Mouse (Mus musculus) E14TG2a.4 (cell line): Measurements from ENCODE around the gene Smg9.

Experiments
- H3K27me3 ChIP-seq: 2 replicates; pipeline ENCODE4 v1.6.1; 2014; ENCODE audit warnings: low read length, control low read depth; ENCODE audit not compliant: insufficient read depth
- H3K36me3 ChIP-seq: 2 replicates; pipeline ENCODE4 v1.6.1; 2014; ENCODE audit warnings: low read length, control low read depth; ENCODE audit not compliant: insufficient read depth
- H3K4me1 ChIP-seq: replicated peaks from 2 replicates; pipeline ENCODE4 v1.6.1; 2014; ENCODE audit warnings: low read depth, low read length, control low read depth
- H3K4me3 ChIP-seq: replicated peaks from 2 replicates; pipeline ENCODE4 v1.5.1; 2014; ENCODE audit warnings: mild to moderate bottlenecking, low read length
- H3K9me3 ChIP-seq: 2 replicates; pipeline ENCODE4 v1.6.1; 2014; ENCODE audit warnings: low read length, control low read depth
- CTCF ChIP-seq: conservative IDR thresholded peaks from 2 replicates; pipeline ENCODE4 v1.5.1; 2014; ENCODE audit warnings: low read length
- NANOG ChIP-seq: IDR thresholded peaks from 2 replicates; pipeline ENCODE4 v1.6.1; 2014; ENCODE audit warnings: borderline replicate concordance, low read length, mixed read lengths
- POU5F1 ChIP-seq: IDR thresholded peaks from 2 replicates; pipeline ENCODE4 v1.6.1; 2014; ENCODE audit warnings: low read length, borderline replicate concordance

The Smg9 gene

GRCm38 (mm10) chr7:24410123-24410522 is 10.7 kb downstream of the Smg9 start:
- Histone ChIP-seq H3K4me3 (no peak overlapping the region), H3K27me3 (no peaks in the 10 kb centered on the region), H3K4me1 (peaks cover 46% of the 10 kb centered on the region), H3K36me3 (peaks cover 77% of the 10 kb centered on the region), H3K9me3 (peaks cover 4% of the 10 kb centered on the region; the same call in 1 of the 2 replicates)
- no peak for TF ChIP-seq POU5F1
- TF ChIP-seq CTCF: no peak

- peaks cover 4% of the 10 kb centered on the region; the same call in 1 of the 2 replicates for H3K9me3 ChIP-seq
- H3K4me3 ChIP-seq: no peak overlapping the region
- TF ChIP-seq POU5F1: no peak
- TF ChIP-seq NANOG: no peak
- TF ChIP-seq CTCF: no peak
- H3K36me3 ChIP-seq: peaks cover 77% of the 10 kb centered on the region
- no peaks in the 10 kb centered on the region for H3K27me3 ChIP-seq
- peaks cover 39% of the 10 kb centered on the region for H3K4me1 ChIP-seq
These were observed 11.4 kb downstream of the Smg9 start for GRCm38 (mm10) chr7:24410831-24411230.

- peaks cover 4% of the 10 kb centered on the region; the same call in 1 of the 2 replicates for H3K9me3 ChIP-seq
- peaks cover 77% of the 10 kb centered on the region for H3K36me3 ChIP-seq
- no peak overlapping the region for H3K4me3 ChIP-seq
- H3K27me3 ChIP-seq: no peaks in the 10 kb centered on the region
- no peak for TF ChIP-seq POU5F1
- TF ChIP-seq CTCF: no peak
- TF ChIP-seq NANOG: no peak
- H3K4me1 ChIP-seq: peaks cover 26% of the 10 kb centered on the region
These were observed 14.2 kb downstream of the Smg9 start for GRCm38 (mm10) chr7:24413630-24414029.

- Histone ChIP-seq H3K9me3 (peaks cover 4% of the 10 kb centered on the region; the same call in 1 of the 2 replicates), H3K36me3 (peaks cover 77% of the 10 kb centered on the region), H3K4me3 (no peak overlapping the region), H3K27me3 (no peaks in the 10 kb centered on the region), H3K4me1 (peaks cover 20% of the 10 kb centered on the region)
- TF ChIP-seq NANOG: no peak
- TF ChIP-seq CTCF: no peak
- no peak for TF ChIP-seq POU5F1
These were observed 15.8 kb downstream of the Smg9 start for GRCm38 (mm10) chr7:24415261-24415660.

DNA sequence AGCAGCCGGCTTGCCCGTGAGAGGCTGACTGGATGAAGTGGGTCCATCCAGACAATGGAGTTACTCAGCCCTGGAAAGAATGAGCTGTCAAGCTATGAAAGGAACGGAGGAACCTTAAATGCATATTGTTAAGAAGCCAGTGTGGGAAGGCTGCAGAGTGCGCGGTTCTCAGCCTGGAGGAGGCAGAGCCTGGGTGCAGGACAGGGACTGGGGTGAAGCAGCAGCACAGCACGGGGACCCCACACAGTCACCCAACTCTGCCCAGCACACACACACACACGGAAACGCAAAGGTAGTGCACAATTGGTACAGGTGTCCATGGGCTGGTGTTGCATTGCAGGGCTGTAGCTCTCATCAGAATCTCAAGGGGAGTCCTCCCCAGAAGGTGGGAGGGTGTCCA is 20.2 kb downstream of the Smg9 start:
- H3K36me3 ChIP-seq: peaks cover 95% of the 10 kb centered on the region
- TF ChIP-seq POU5F1 (no peak), NANOG (no peak), CTCF (no peak)
- no peaks in the 10 kb centered on the region for H3K27me3 ChIP-seq
- no peaks in the 10 kb centered on the region for H3K9me3 ChIP-seq
- peaks cover 10% of the 10 kb centered on the region; the same call in 1 of the 2 replicates for H3K4me1 ChIP-seq
- H3K4me3 ChIP-seq: no peak overlapping the region

GRCm38 (mm10) chr7:24421648-24422047 is 22.2 kb downstream of the Smg9 start:
- Histone ChIP-seq H3K4me3 (no peak overlapping the region), H3K9me3 (no peaks in the 10 kb centered on the region), H3K4me1 (peaks cover 10% of the 10 kb centered on the region; the same call in 1 of the 2 replicates), H3K36me3 (peaks cover 74% of the 10 kb centered on the region), H3K27me3 (no peaks in the 10 kb centered on the region)
- TF ChIP-seq CTCF (no peak), POU5F1 (no peak)

DNA sequence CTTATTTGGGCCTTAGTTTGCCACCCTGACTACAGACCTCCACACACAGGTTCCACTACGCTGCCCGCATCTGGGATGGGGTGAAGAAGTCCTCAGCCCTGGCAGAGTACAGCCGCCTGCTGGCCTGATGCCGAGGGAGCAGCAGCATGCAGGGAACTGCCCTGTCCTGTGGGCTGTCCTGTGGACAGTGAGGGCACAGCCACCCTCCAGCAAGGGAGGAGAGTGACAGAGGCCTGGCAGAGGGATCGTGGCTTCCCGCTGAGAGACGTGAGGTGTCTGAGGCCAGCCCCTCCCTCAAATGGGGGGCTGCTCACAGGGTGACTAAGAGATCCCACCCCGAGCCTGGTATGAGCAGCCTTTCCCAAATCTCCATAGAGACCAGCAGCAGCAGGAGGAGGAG is 22.8 kb downstream of the Smg9 start:
- no peak for TF ChIP-seq NANOG
- TF ChIP-seq CTCF: no peak
- no peak for TF ChIP-seq POU5F1
- Histone ChIP-seq H3K36me3 (peaks cover 68% of the 10 kb centered on the region), H3K4me1 (peaks cover 10% of the 10 kb centered on the region; the same call in 1 of the 2 replicates), H3K4me3 (no peak overlapping the region), H3K9me3 (no peaks in the 10 kb centered on the region), H3K27me3 (no peaks in the 10 kb centered on the region)

DNA sequence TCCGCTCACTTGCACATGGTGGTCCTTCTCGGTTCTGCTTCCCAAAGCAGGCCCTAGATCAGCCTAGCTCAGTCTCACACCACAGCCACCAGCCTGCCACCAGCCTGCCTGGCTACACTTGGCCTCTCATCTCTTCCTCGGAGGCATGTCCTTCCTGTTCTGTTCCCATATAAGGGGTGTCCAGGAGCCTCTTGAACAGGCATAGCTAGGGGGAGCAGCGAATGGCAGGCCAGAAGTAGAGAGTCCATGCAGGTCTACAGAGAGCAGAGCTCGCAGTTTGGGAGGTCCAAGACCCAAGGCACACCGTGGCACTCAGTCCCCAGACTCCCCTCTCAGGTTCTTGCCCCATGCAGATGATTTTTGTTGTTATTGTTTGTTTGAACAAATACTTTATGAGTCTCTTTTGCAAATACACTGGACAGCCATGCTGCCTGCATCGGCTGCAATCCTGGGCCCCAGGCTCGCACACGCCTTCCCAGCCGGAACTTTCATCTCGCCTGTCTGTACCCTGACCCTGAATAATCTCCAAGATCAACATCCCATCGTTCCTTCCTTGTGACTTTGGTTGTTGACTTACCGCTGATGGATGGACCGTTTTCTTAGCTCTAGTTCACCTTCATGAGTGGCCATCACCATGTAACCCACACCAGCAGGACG is 23.8 kb downstream of the Smg9 start:
- TF ChIP-seq NANOG (no peak), CTCF (no peak), POU5F1 (no peak)
- Histone ChIP-seq H3K9me3 (no peaks in the 10 kb centered on the region), H3K27me3 (peaks cover under 1% of the 10 kb centered on the region; the same call in 1 of the 2 replicates), H3K4me1 (peaks cover 7% of the 10 kb centered on the region; the same call in 1 of the 2 replicates), H3K4me3 (no peak overlapping the region), H3K36me3 (peaks cover 60% of the 10 kb centered on the region)
